Mouse (Mus musculus) layer of hippocampus, postnatal 10 days (tissue): ENCODE results near the gene Nid1. TPM values are rescaled to one million over a fixed set of nuclear protein-coding genes. Genes with fewer than 3 reads are reported as not detected.
"Not testable (repeated sequence)": the region's sequence is repeated elsewhere in the genome, so short reads cannot be mapped to it uniquely, and the experiment has no call there.

Source experiments
- DNase-seq, 2 experiments: peaks; one replicate each; pipeline ENCODE4 v3.0.0; 2021; ENCODE audit warnings: low spot score in 2 of 2
- total RNA-seq, 2 experiments: library from RNA; stranded (reverse); gene quantifications; 2 replicates each; pipeline ENCODE4 v1.2.3; 2021

The Nid1 gene
- total RNA-seq, 2 experiments from 2014 or later = 28.3 to 29.5 TPM

GRCm38 (mm10) chr13:13537272-13538015 is 100.1 kb downstream of the Nid1 start:
- DNase-seq = no peak

DNA sequence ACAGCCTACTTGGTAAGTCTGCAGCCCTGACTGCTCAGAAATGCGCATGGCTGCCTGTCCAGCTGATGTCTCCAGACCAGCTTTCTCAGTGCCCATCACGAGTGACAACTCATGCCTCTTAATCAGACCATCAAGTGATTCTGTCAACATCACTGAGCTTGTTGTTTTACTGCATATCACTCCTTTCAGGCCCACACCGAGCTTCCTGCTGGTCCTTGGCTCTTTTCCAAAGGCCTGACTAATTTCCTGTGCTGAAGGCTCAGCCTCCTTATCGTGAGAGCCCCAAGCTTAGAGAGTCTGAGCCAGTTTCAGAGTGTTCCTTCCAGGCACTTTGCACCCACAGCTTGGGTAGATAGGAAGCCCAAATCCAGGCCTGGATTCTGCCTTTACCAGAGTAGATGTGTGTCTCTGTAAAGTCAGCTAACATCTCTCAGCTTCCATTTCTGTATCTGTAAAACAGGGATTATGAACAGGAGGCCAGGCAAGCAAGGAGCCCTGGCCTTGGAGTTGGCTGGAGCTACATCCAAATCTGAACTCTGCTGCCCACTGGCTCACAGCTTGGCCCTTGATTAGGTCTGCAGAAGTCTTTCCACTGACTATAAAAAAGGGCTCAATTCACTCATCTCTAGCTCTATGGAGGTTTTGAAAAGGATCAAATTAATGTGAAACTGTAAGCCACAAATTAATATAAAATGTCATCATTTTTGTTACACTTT is 101.4 kb downstream of the Nid1 start:
- no peak for DNase-seq

GRCm38 (mm10) chr13:13543073-13543472 is 105.7 kb downstream of the Nid1 start:
- not testable (repeated sequence) for DNase-seq

DNA sequence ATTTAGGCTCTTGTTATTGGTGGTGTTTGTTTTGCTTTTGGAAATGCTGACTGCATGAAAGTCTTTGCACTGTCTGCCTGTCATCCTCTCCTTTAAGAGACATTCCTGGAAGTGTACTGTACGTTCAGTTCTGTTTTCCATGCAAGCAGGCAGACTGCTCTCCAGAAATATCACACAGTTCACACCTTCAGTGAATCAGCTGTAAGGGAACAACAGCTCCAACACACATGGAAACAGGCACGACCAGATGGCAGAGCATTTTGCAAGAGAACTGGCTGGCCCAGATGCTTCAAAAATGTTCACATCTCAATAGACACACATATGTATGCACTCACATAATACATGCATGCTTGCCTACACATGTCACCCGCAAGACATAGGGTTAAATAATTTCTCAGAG is 109.4 kb downstream of the Nid1 start:
- DNase-seq = peak; percentile 38 to 40

- DNase-seq = no peak
Measured at GRCm38 (mm10) chr13:13547889-13548288, 110.5 kb downstream of the Nid1 start.

- DNase-seq = no peak
Measured at GRCm38 (mm10) chr13:13548431-13549190, 111.3 kb downstream of the Nid1 start.

DNA sequence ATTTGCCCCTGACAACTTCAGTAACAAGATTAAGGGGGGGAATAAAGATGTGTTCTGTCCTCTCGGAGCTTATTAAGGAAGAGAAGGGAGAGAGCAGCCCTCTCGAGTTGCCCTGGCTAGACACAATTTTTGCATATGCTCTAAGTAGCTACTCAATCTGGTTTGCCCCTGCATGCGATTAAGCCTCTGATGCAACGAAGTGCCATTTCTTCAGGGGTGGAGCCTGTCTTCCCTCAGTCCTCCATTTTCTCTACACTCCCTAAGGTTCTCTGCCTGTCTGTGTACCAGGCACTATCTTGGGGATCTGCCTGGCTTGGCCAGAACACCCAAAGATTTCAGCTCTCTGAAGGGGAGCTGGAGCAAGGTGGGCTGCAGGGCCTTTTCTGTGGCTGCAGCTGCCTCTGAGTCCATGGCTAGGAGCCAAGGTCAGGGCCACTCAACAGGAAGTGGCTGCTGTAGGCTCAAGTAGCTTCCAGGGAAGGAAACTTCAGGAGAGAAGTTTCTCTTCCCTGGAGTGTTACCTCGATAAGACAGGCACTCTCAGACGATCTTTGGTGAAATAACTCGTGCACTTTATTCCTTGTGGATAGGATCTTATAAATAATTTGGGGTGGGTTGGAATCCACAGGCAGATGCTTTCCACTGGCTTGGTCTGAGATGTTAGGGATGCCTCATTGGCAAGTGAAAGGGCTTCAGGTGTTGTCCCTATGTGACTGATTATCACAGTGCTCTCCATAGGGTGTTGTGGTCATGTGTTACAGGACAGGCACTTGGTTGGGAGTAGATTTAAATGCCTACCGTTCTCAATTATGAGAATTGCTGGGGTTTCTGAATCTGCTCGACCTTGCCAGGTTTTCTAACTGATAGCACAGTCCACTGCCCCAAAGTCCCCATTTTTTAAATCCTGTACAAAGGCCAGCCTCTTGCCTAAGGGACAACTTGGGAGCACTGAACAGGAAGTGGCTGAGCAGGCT is 112.6 kb downstream of the Nid1 start:
- DNase-seq = no peak

- no peak for DNase-seq
Measured at GRCm38 (mm10) chr13:13552020-13552419, 114.7 kb downstream of the Nid1 start.

GRCm38 (mm10) chr13:13553660-13554059 is 116.3 kb downstream of the Nid1 start:
- DNase-seq = no peak

DNA sequence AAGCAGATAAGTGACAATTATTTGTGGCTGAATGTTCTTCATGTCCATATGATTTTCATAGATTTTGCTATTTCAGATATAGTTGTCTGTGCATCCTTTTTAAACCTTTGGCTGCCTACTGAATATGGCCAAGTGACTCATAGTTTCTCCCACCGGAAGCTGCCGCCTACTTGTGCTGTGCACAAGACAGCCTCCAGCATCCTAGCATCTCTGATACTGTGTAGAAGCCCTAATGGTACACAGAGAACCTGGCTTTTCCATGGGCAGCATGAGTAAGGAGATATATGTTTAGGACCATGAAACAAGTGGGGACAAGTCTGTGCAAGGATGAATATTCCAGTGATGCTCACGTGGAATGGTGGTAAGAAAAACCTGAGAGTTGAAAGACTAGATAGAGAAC is 117.8 kb downstream of the Nid1 start:
- no peak for DNase-seq

DNA sequence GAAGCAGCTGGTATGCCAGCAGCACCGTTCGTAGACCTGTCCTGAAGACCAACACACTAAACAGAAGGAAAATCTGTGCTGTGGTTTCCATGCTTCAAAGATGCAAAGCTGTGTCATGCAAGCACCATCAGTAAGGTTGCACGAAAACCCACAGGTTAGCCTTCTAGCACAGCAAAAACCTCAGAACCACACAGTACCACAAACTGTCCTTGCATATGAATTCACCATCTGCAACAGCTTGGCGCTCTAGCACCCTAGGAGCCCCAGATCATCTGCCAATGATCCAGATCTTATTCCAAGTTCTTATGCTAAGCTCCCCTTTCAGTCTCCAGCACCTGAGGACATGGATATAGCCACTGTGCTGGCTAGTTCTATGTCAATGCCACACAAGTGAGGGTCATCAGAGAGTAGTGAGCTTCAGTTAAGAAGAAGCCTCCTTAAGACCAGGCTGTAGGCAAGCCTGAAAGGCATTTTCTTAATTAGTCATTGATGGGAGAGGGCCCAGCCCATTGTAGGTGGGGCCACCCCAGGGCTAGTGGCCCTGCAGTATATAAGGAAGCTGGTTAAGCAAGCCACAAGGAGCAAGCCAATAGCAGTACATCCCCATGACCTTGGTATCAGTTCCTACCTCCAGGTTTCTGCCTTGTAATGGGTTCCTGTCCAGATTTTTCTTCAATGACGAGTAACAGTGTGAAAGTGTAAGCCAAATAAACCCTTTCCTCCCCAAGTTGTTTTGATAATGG is 119.8 kb downstream of the Nid1 start:
- DNase-seq = no peak

DNA sequence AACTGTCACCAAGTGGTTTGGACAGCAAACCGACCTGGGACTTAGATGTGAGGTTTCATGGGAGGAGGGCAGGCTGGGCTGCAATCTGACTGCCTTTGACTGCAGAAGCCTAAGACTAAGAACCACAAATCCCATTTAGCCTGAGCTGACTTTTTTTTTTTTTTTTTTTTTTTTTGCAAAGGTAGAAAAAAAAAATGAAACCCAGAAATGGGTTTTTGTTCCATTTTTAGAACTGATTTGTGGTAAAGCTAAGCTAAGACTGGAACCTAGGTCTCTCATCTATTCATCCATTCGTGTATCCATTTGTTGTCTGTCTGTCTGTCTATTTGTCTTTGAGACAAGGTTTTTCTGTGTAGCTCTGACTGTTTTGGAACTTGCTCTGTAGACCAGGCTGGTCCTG is 120.9 kb downstream of the Nid1 start:
- no peak for DNase-seq

DNA sequence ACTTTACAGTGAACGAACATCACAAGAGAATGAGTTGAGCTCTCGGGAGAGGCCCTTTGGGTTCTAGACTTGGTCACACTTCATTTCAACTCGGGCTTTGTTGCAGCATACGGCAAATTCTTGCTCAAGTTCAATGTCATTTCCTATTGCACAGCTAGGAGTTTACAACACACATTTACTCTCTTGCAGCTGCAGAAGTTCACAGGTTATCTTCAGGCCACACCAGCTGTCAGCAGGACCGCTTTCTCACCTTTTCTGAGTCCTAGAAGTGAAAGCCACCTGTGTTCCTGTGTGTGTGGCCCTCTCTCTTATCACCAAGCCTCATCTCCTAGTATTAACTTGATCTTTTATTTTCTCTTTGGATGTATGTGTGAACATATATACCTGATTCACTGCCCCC is 121.5 kb downstream of the Nid1 start:
- no peak for DNase-seq

Other genes starting within 250 kb of the Nid1 start
- gene Gpr137b, start 43.5 kb upstream of the Nid1 start, total RNA-seq = 10 to 100 TPM; 20.0 to 21.9 TPM
- 10 to 100 TPM; 44.3 to 47.5 TPM for gene Lyst, start 152.8 kb downstream of the Nid1 start, total RNA-seq